Mouse (Mus musculus): ENCODE measurements around the gene Clec11a.

GRCm38 (mm10) chr7:44322290-44322689 is 15.6 kb upstream of the Clec11a start:
- TF ChIP-seq CTCF (IDR thresholded peaks at IDR 0.05; ENCODE audit: extremely low read depth, insufficient read depth, insufficient read length, insufficient replicate concordance) (no peak), POLR2A (IDR thresholded peaks at IDR 0.05; ENCODE audit: low read depth, low read length) (no peak)

Measured in spleen, adult 2 months (tissue).